Mouse (Mus musculus) testis, adult 2 months (tissue): ENCODE measurements at regions not wholly inside any gene's neighbourhood (a gene's known extent, or its start where the extent isn't known, plus 50 kb on each side); places are given as distances from the start of the nearest gene placed in this dataset.

Experiments used
- CTCF ChIP-seq: fragments of 200-500 bp; IDR thresholded peaks from 2 replicates; pipeline ENCODE4 v1.5.1; 2012; ENCODE audit warnings: low read depth, mild to moderate bottlenecking, inconsistent platforms, low read length, moderate library complexity; ENCODE audit not compliant: control insufficient read depth, insufficient read depth, insufficient replicate concordance
- POLR2A ChIP-seq: fragments of 200-500 bp; IDR thresholded peaks from 2 replicates; pipeline ENCODE4 v1.6.1; 2012; ENCODE audit warnings: low read depth, mild to moderate bottlenecking, inconsistent platforms, low read length, moderate library complexity; ENCODE audit not compliant: control insufficient read depth

DNA sequence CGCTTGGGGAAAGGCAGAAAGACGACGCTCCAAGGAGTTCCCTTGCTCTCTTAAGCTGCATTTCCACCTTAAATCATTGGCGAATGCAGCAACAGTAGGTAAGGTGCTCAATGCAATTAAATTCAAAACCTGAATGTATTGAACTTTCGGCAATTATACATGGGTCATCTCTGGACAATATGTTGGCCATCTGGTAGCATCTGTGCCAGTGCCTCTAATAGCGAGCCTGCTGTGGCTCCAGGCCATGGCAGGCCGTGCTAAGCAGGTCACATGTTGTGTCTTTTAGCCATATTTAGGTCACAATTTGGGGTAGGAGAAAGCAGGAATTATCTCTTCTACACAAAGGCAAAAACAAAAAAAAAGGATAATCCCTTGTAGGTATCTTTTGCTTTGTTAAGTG, 462.8 kb downstream of the Gtdc1 start:
- TF ChIP-seq POLR2A (no peak), CTCF (no peak)
